Mouse (Mus musculus): ENCODE data around the gene Sh3pxd2a.

Sh3pxd2a gene

GRCm38 (mm10) chr19:47456021-47456420, 8.2 kb downstream of the Sh3pxd2a start:
- DNase-seq (ENCODE audit: low spot score in 2 of 2): no peak

GRCm38 (mm10) chr19:47455001-47455755, 9.0 kb downstream of the Sh3pxd2a start:
- no peak for DNase-seq (ENCODE audit: low spot score in 2 of 2)

- DNase-seq (ENCODE audit: low spot score in 2 of 2): no peak
These were observed 9.8 kb downstream of the Sh3pxd2a start for GRCm38 (mm10) chr19:47454167-47455000.

- DNase-seq (ENCODE audit: low spot score in 2 of 2): no peak
These were observed 10.8 kb downstream of the Sh3pxd2a start for GRCm38 (mm10) chr19:47453352-47453751.

GRCm38 (mm10) chr19:47452682-47453081, 11.5 kb downstream of the Sh3pxd2a start:
- no peak for DNase-seq (ENCODE audit: low spot score in 2 of 2)

- DNase-seq (ENCODE audit: low spot score in 2 of 2): no peak
These were observed 12.0 kb downstream of the Sh3pxd2a start for GRCm38 (mm10) chr19:47452211-47452610.

GRCm38 (mm10) chr19:47451476-47452113, 12.6 kb downstream of the Sh3pxd2a start:
- no peak for DNase-seq (ENCODE audit: low spot score in 2 of 2)

- DNase-seq (ENCODE audit: low spot score in 2 of 2): no peak
These were observed 13.7 kb downstream of the Sh3pxd2a start for GRCm38 (mm10) chr19:47450261-47451137.

GRCm38 (mm10) chr19:47449513-47450227, 14.5 kb downstream of the Sh3pxd2a start:
- no peak for DNase-seq (ENCODE audit: low spot score in 2 of 2)

- DNase-seq (ENCODE audit: low spot score in 2 of 2): no peak
These were observed 15.5 kb downstream of the Sh3pxd2a start for GRCm38 (mm10) chr19:47448618-47449151.

- no peak for DNase-seq (ENCODE audit: low spot score in 2 of 2)
These were observed 17.3 kb downstream of the Sh3pxd2a start for GRCm38 (mm10) chr19:47446841-47447365.

- DNase-seq (ENCODE audit: low spot score in 2 of 2): peak in 1 of 2 experiments; percentile 52
These were observed 18.1 kb downstream of the Sh3pxd2a start for GRCm38 (mm10) chr19:47446130-47446529.

- no peak for DNase-seq (ENCODE audit: low spot score in 2 of 2)
These were observed 18.5 kb downstream of the Sh3pxd2a start for GRCm38 (mm10) chr19:47445726-47446125.

GRCm38 (mm10) chr19:47444488-47444887, 19.7 kb downstream of the Sh3pxd2a start:
- DNase-seq (ENCODE audit: low spot score in 2 of 2): no peak

- no peak for DNase-seq (ENCODE audit: low spot score in 2 of 2)
These were observed 21.9 kb downstream of the Sh3pxd2a start for GRCm38 (mm10) chr19:47442294-47442627.

GRCm38 (mm10) chr19:47441541-47442293, 22.5 kb downstream of the Sh3pxd2a start:
- no peak for DNase-seq (ENCODE audit: low spot score in 2 of 2)

GRCm38 (mm10) chr19:47440967-47441366, 23.2 kb downstream of the Sh3pxd2a start:
- DNase-seq (ENCODE audit: low spot score in 2 of 2): no peak

GRCm38 (mm10) chr19:47440435-47440803, 23.8 kb downstream of the Sh3pxd2a start:
- DNase-seq (ENCODE audit: low spot score in 2 of 2): no peak

GRCm38 (mm10) chr19:47439726-47440434, 24.3 kb downstream of the Sh3pxd2a start:
- no peak for DNase-seq (ENCODE audit: low spot score in 2 of 2)
